Mouse (Mus musculus) lung, embryonic 16.5 days (tissue): Measurements from ENCODE around the gene Tstd3. TPM values are rescaled to one million over a fixed set of nuclear protein-coding genes. Genes with fewer than 3 reads are reported as not detected.

Experiments
- ATAC-seq: fragments of 200-750 bp; cut with Nextera tagmentation; 2 replicates; pipeline ENCODE4 v1.8.0; 2017; ENCODE audit warnings: low read depth, mild to moderate bottlenecking, moderate library complexity
- H3K27ac ChIP-seq: fragments of 300-500 bp; sonication (generic); 2 replicates; pipeline ENCODE4 v1.5.1; 2014; ENCODE audit warnings: mild to moderate bottlenecking, control low read depth, low read length
- H3K27me3 ChIP-seq: fragments of 300-500 bp; sonication (generic); 2 replicates; pipeline ENCODE4 v1.6.1; 2014; ENCODE audit warnings: low read depth, low read length, mixed read lengths; ENCODE audit not compliant: control insufficient read depth, insufficient read depth
- H3K36me3 ChIP-seq: fragments of 300-500 bp; sonication (generic); 2 replicates; pipeline ENCODE4 v1.6.1; 2014; ENCODE audit warnings: low read length; ENCODE audit not compliant: control insufficient read depth, insufficient read depth
- H3K4me1 ChIP-seq: fragments of 300-500 bp; sonication (generic); replicated peaks from 2 replicates; pipeline ENCODE4 v1.6.1; 2014; ENCODE audit warnings: low read length, mixed read lengths; ENCODE audit not compliant: control insufficient read depth, insufficient read depth
- H3K4me2 ChIP-seq: fragments of 300-500 bp; sonication (generic); 2 replicates; pipeline ENCODE4 v1.6.1; 2014; ENCODE audit warnings: low read depth, low read length, control low read depth
- H3K4me3 ChIP-seq: fragments of 300-500 bp; sonication (generic); 2 replicates; pipeline ENCODE4 v1.5.1; 2014; ENCODE audit warnings: mild to moderate bottlenecking, low read length, control low read depth
- H3K9ac ChIP-seq: fragments of 300-500 bp; sonication (generic); 2 replicates; pipeline ENCODE4 v1.6.1; 2014; ENCODE audit warnings: low read length, control low read depth
- H3K9me3 ChIP-seq: fragments of 300-500 bp; sonication (generic); 2 replicates; pipeline ENCODE4 v1.6.1; 2016; ENCODE audit warnings: low read length; ENCODE audit not compliant: control insufficient read depth
- WGBS: fragments of 180-500 bp; shearing (Covaris S2); extraction: QIAGEN DNeasy Blood & Tissue Kit; methylation state at CpG from one replicate; pipeline ENCODE4 v1.1.7; 2014; 5-methylcytosine and 5-hydroxymethylcytosine counted together
- polyA plus RNA-seq: library from polyadenylated mRNA; unstranded; fragments of >200 nt; fragmentation: Nextera tagmentation; extraction: Ambion mirVana; gene quantifications from 2 replicates; pipeline ENCODE4 v1.2.1, GENCODE M21; 2015

Gene Tstd3
- polyA plus RNA-seq, 1 experiment from 2014 or later: 8.0 TPM

GRCm38 (mm10) chr4:21786268-21786667, 19.3 kb upstream of the Tstd3 start:
- Histone ChIP-seq H3K27ac (no peak overlapping the region), H3K4me3 (no peak overlapping the region), H3K4me2 (no peak overlapping the region), H3K9ac (no peak overlapping the region), H3K27me3 (no peaks in the 10 kb centered on the region), H3K4me1 (no peaks in the 10 kb centered on the region), H3K9me3 (no peaks in the 10 kb centered on the region), H3K36me3 (peaks cover 30% of the 10 kb centered on the region)
- WGBS: 94% methylated on average over 12 of the region's 12 CpGs
- ATAC-seq: no peak

DNA sequence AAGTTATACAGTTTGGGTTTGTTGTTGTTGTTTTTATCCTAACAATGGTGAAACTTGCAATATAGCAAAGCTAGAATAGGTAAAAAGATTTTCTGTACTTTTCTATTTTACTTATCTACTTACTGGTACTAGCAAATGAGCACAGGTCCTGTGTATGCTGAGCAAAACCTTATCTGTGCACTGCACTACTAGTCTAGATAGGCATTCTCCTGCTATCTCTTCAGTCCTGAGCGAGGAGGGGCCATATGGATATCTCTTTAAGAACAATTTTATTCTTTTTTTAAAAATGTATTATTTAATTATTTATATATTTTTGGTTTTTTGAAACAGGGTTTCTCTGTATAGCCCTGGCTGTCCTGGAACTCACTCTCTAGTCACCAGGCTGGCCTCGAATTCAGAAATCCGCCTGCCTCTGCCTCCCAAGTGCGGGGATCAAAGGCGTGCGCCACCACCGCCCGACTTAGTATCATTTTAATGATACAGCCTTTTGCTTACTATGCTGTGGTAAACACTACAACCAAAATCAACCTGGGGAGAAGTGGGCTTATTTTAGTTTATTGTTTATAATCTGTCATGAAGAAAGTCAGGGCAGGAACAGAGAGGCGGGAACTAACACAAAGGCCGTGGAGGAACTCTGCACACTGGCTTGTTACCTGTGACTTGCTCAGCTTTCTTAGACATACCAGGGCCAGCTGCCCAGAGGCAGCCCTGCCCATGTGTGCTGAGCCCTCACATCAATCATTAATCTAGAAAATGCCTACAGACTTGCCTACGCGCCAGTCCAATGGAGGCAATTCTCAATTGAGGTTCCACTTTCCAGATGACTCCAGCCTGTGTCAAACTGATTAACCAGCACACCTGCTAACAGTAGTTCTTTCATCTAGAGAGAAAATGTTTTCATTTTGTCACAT, 14.1 kb upstream of the Tstd3 start:
- Histone ChIP-seq H3K27me3 (no peaks in the 10 kb centered on the region), H3K4me3 (no peak overlapping the region), H3K9ac (no peak overlapping the region), H3K27ac (no peak overlapping the region), H3K9me3 (no peaks in the 10 kb centered on the region), H3K36me3 (peaks cover 25% of the 10 kb centered on the region), H3K4me2 (no peak overlapping the region), H3K4me1 (peaks cover 8% of the 10 kb centered on the region)
- no peak for ATAC-seq
- WGBS: 90% methylated on average over 12 of the region's 12 CpGs

DNA sequence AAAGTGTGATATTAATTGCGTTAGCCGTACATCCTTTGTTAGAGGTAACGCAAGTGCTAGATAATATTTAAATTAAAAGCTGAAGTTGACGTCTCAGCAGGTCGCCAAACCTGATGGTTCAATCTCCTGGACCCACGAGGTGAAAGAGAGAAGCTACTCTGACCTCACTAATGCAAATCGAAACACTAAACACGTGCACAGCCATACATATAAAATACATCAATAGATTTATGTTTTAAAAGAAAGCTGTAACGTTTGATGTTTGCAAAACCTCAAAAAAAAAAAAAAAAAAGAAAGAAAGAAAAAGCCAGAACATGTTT, 9.9 kb upstream of the Tstd3 start:
- Histone ChIP-seq H3K27ac (no peak overlapping the region), H3K9me3 (no peaks in the 10 kb centered on the region), H3K4me1 (peaks cover 8% of the 10 kb centered on the region), H3K9ac (peak overlapping the region; percentile 93), H3K4me3 (peak overlapping the region; percentile 89), H3K27me3 (no peaks in the 10 kb centered on the region), H3K4me2 (peak overlapping the region; percentile 66), H3K36me3 (peaks cover 3% of the 10 kb centered on the region; the same call in 1 of the 2 replicates)
- WGBS: 4% methylated on average over 9 of the region's 9 CpGs
- no peak for ATAC-seq

DNA sequence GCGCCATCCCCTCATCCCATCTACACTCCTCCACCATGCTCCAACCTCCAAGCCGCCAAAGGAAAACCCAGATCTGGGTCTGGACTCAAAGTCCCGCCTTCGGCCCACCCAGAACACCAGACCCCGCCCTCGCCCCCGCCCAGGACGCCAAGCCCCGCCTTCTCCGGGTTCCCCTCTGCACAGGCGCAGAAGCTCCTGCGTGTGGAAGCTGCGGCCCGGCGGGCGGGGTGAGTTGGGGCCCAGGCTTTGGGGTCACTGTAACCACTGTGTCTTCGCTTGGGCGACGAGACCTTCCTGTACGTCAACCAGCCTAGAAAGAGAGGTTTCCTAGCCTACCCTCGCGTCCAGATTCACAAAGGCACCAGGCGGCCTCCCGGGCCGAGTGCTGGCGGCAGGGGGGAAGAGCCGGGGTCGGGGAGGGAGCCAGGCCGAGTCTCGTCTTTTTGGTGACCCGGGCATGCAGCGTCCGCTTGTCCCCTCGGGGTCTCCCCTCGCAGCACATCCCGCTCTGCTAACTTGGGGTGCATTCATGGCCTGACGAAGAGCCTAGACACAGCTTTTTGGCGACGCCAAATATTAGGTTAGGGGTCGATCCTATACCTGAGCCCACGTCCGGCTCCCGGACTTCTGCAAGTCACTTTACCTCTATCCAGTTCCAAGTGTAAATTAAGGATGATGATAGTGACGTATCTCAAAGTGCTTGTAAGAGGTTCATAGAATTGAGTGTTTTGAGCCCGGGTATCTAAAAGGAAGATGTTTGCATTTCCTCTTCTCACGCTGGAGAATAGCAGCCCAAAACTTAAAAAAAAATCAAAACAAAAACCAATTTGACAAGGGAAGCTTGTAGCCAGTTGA, 9.3 kb upstream of the Tstd3 start:
- H3K4me1 ChIP-seq: peaks cover 8% of the 10 kb centered on the region
- H3K9ac ChIP-seq: peak overlapping the region; percentile 93
- H3K36me3 ChIP-seq: 0 out of 2 replicates have a peak, but pooled peaks cover 2% of the 10 kb centered on the region
- no peaks in the 10 kb centered on the region for H3K27me3 ChIP-seq
- H3K4me2 ChIP-seq: peak overlapping the region; percentile 66
- no peaks in the 10 kb centered on the region for H3K9me3 ChIP-seq
- WGBS: under 1% methylated on average over 45 of the region's 46 CpGs
- H3K27ac ChIP-seq: peak overlapping the region; percentile 22; the same call in 1 of the 2 replicates
- peak; percentile 99 for ATAC-seq
- peak overlapping the region; percentile 89 for H3K4me3 ChIP-seq

GRCm38 (mm10) chr4:21772306-21772705, 5.3 kb upstream of the Tstd3 start:
- no peaks in the 10 kb centered on the region for H3K9me3 ChIP-seq
- no peaks in the 10 kb centered on the region for H3K27me3 ChIP-seq
- H3K4me1 ChIP-seq: peaks cover 5% of the 10 kb centered on the region
- H3K9ac ChIP-seq: no peak overlapping the region
- H3K4me2 ChIP-seq: no peak overlapping the region
- no peaks in the 10 kb centered on the region for H3K36me3 ChIP-seq
- no peak overlapping the region for H3K27ac ChIP-seq
- no peak for ATAC-seq
- WGBS: 97% methylated on average over 1 of the region's 1 CpGs
- H3K4me3 ChIP-seq: no peak overlapping the region

GRCm38 (mm10) chr4:21771064-21771463, 4.1 kb upstream of the Tstd3 start:
- no peak for ATAC-seq
- no peak overlapping the region for H3K4me2 ChIP-seq
- no peaks in the 10 kb centered on the region for H3K9me3 ChIP-seq
- 72% methylated on average over 1 of the region's 1 CpGs for WGBS
- H3K4me1 ChIP-seq: peaks cover 4% of the 10 kb centered on the region; the same call in 1 of the 2 replicates
- H3K9ac ChIP-seq: no peak overlapping the region
- no peak overlapping the region for H3K4me3 ChIP-seq
- no peaks in the 10 kb centered on the region for H3K27me3 ChIP-seq
- no peaks in the 10 kb centered on the region for H3K36me3 ChIP-seq
- no peak overlapping the region for H3K27ac ChIP-seq

- 21% methylated on average over 14 of the region's 14 CpGs for WGBS
- peak; percentile 51 for ATAC-seq
These were observed 695 bp downstream of the Tstd3 start for GRCm38 (mm10) chr4:21766171-21766862.

DNA sequence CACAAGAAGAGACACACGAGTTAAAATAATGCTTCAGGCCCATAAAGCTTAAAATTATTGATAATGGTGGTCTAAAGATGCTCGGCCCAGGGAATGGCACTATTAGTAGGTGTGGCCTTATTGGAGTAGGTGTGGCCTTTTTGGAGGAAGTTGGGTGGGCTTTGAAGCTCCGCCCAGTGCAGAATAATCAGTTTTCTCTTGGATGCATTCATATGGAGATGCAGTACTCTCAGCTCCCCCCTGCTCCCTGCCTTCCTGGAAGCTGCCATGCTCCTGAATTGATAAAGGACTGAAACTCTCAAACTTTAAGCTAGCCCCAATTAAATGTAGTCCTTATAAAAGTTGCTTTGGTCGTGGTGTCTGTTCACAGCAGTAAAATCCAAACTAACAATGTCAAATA, 3.2 kb downstream of the Tstd3 start:
- WGBS: 75% methylated on average over 4 of the region's 4 CpGs
- H3K36me3 ChIP-seq: peaks cover 3% of the 10 kb centered on the region; the same call in 1 of the 2 replicates
- no peak overlapping the region for H3K9ac ChIP-seq
- H3K27me3 ChIP-seq: no peaks in the 10 kb centered on the region
- H3K27ac ChIP-seq: no peak overlapping the region
- H3K4me2 ChIP-seq: no peak overlapping the region
- 0 out of 2 replicates have a peak, but pooled peaks cover 2% of the 10 kb centered on the region for H3K9me3 ChIP-seq
- no peak overlapping the region for H3K4me3 ChIP-seq
- H3K4me1 ChIP-seq: peaks cover 6% of the 10 kb centered on the region; the same call in 1 of the 2 replicates
- no peak for ATAC-seq

More at GRCm38 (mm10) chr4:21766171-21766862, 695 bp downstream of the Tstd3 start:
- H3K36me3 ChIP-seq: no peaks in the 10 kb centered on the region
- no peaks in the 10 kb centered on the region for H3K27me3 ChIP-seq
- peaks cover 6% of the 10 kb centered on the region; the same call in 1 of the 2 replicates for H3K4me1 ChIP-seq
- H3K27ac ChIP-seq: no peak overlapping the region
- peak overlapping the region; percentile 71 for H3K4me3 ChIP-seq
- peak overlapping the region; percentile 88 for H3K4me2 ChIP-seq
- no peaks in the 10 kb centered on the region for H3K9me3 ChIP-seq
- H3K9ac ChIP-seq: peak overlapping the region; percentile 70
